Mouse (Mus musculus): ENCODE data around the gene Spag9. TPM values are rescaled to one million over a fixed set of nuclear protein-coding genes. Genes with fewer than 3 reads are reported as not detected.
A peak's percentile ranks its signal among the peaks of the same experiment; 100 is the strongest.
"Not testable (repeated sequence)": the region's sequence is repeated elsewhere in the genome, so short reads cannot be mapped to it uniquely, and the experiment has no call there.

Spag9 gene
- polyA plus RNA-seq, 1 experiment from 2014 or later: 89.3 TPM

DNA sequence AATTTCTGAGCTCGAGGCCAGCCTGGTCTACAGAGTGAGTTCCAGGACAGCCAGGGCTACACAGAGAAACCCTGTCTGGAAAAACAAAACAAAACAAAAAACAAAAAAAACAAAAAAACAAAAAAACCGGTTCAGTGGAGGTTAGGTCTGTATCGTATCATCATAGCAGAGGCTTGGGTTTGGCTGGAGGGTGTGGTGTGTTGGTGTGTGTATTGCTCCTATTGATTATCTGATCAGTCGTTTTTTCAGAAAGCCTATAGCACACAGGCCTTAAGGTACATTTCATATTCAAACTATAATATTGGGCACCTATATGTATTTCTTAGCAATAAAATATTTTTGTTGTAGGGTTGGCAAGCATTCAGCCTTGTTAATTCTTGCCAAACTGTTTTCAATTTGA, 36.2 kb downstream of the Spag9 start:
- 83% methylated on average over 4 of the region's 4 CpGs for WGBS
- H3K9ac ChIP-seq: no peak overlapping the region
- no peak overlapping the region for H3K4me2 ChIP-seq
- no peaks in the 10 kb centered on the region for H3K27me3 ChIP-seq
- no peaks in the 10 kb centered on the region for H3K9me3 ChIP-seq (replicated peaks)
- no peaks in the 10 kb centered on the region for H3K36me3 ChIP-seq (ENCODE audit: poor library complexity, severe bottlenecking)
- no peak overlapping the region for H3K27ac ChIP-seq
- ATAC-seq: no peak
- no peaks in the 10 kb centered on the region for H3K4me1 ChIP-seq
- no peak overlapping the region for H3K4me3 ChIP-seq

DNA sequence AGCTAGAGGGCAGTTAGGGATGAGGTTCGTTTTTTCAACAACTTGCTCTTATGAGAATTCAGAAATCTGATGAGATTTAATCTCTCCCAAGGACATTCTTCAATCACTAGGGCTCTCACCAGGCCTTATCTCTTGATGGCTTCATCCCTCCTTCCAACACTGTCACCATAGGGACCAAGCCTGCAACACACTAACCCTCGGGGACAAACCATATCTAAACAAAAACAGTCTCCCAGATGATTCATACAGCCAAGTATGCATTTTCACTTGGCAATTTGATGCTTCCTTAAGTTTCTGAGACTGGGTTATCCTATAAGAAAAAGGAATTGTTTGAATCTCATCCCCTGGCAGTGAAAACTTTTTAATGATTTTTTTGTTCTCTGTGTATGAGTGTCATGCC, 37.1 kb downstream of the Spag9 start:
- 72% methylated on average over 2 of the region's 2 CpGs for WGBS
- H3K9me3 ChIP-seq (replicated peaks): no peaks in the 10 kb centered on the region
- ATAC-seq: no peak

GRCm38 (mm10) chr11:94035974-94036373, 40.1 kb downstream of the Spag9 start:
- no peak overlapping the region; the same call in 1 of the 2 replicates for H3K27ac ChIP-seq
- peak; percentile 41; the same call in 1 of the 2 replicates for ATAC-seq
- H3K27me3 ChIP-seq: no peaks in the 10 kb centered on the region
- H3K9me3 ChIP-seq (replicated peaks): no peaks in the 10 kb centered on the region
- peaks cover 7% of the 10 kb centered on the region; the same call in 1 of the 2 replicates for H3K4me1 ChIP-seq
- no peaks in the 10 kb centered on the region for H3K36me3 ChIP-seq (ENCODE audit: poor library complexity, severe bottlenecking)
- H3K4me3 ChIP-seq: no peak overlapping the region
- no peak overlapping the region for H3K9ac ChIP-seq
- H3K4me2 ChIP-seq: no peak overlapping the region
- 34% methylated on average over 2 of the region's 2 CpGs for WGBS

More for the DNA sequence above, 37.1 kb downstream of the Spag9 start:
- Histone ChIP-seq H3K4me2 (no peak overlapping the region), H3K4me3 (no peak overlapping the region), H3K36me3 (ENCODE audit: poor library complexity, severe bottlenecking) (no peaks in the 10 kb centered on the region), H3K4me1 (no peaks in the 10 kb centered on the region), H3K9ac (no peak overlapping the region), H3K27ac (no peak overlapping the region), H3K27me3 (no peaks in the 10 kb centered on the region)

DNA sequence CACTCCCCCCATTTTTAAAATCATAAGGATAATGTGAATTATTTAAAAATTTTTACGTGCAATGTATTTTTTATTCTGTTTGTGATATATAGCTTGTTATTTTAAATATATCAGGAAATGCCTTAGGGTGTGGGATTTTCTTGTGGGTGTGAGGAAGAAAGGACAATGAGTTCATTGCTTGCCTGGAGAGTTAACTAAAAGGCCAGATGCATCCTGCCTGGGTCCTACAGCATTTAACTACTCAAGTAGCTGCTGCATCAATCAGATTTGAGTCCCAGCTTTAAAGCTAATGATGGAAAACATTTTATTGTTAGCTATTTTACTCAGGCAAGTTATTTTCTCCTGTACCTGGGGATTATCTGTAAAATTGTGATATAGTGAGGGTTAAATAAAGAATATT, 45.6 kb downstream of the Spag9 start:
- peaks cover 21% of the 10 kb centered on the region for H3K4me1 ChIP-seq
- 0 out of 2 replicates have a peak overlapping the region, but pooled peaks have one; percentile 62 for H3K27ac ChIP-seq
- no peaks in the 10 kb centered on the region for H3K36me3 ChIP-seq (ENCODE audit: poor library complexity, severe bottlenecking)
- no peaks in the 10 kb centered on the region for H3K9me3 ChIP-seq (replicated peaks)
- H3K4me3 ChIP-seq: no peak overlapping the region
- no peak overlapping the region for H3K4me2 ChIP-seq
- no peak overlapping the region for H3K9ac ChIP-seq
- H3K27me3 ChIP-seq: no peaks in the 10 kb centered on the region
- no peak for ATAC-seq
- WGBS: 91% methylated on average over 1 of the region's 1 CpGs

DNA sequence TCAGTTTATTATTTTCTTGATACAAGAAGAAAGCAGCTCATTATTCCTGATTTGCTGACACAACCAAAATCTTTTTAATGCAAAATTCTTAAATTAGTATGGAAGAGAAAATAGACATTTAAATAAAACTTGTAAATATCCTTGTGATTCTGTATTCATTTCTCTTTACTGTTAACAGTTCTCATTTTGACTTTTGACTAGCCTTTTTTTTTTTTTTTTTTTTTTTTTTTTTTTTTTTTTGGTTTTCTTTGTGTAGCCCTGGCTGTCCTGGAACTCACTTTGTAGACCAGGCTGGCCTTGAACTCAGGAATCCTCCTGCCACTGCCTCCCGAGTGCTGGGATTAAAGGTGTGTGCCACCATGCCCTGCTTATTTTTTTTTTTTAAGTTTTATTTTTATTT, 46.4 kb downstream of the Spag9 start:
- not testable (repeated sequence) for H3K27me3 ChIP-seq; ATAC-seq; H3K36me3 ChIP-seq (ENCODE audit: poor library complexity, severe bottlenecking); H3K27ac ChIP-seq; H3K4me2 ChIP-seq; H3K4me3 ChIP-seq; H3K9ac ChIP-seq; H3K9me3 ChIP-seq (replicated peaks)
- peaks cover 29% of the 10 kb centered on the region for H3K4me1 ChIP-seq
- WGBS: 74% methylated on average over 1 of the region's 1 CpGs

DNA sequence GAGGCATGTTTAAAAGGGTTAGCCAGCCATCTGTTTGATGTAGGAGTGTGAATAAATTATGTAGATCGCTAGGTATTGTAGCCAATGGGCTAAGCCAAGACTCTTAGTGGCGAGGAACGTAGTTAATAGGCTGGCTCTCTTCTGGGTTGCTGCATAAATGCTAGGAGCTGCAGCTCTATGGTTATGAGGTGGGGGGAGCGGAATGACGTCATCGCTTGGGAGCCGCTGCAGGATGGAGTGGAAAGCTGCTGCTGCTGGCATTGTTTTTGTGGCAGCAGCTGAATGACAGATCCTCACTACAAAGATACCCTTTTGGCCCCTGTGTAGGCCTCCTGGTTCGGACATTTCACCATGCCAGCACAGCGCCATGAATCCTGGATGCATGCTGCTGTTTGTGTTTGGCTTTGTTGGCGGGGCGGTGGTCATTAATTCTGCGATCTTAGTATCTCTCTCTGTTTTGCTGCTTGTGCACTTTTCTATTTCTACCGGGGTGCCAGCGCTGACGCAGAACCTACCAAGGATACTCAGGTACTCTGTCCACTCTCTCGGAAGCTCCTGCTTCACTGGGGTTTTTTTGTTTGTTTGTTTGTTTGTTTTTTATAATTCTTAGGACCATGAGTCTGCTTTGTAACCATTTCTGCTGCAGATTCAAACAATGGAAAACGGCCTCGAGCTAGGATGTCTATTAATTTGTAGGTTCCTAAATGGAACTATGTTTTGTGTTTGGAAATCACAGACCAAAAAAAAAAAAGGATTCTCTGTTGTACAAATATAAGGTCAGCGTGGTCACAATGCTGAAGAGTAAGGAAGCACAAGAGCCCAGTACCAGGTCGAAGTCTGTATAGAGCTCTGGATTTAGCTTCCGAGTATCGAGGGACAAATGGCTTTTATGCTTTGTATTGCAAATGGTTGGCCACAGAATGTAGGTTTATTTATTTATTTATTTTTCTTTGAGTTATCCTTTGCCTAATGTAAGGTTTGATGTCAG, 48.4 kb downstream of the Spag9 start:
- peak; percentile 100 for ATAC-seq
- Histone ChIP-seq H3K27me3 (no peaks in the 10 kb centered on the region), H3K36me3 (ENCODE audit: poor library complexity, severe bottlenecking) (peaks cover 12% of the 10 kb centered on the region), H3K27ac (peak overlapping the region; percentile 99), H3K9ac (peak overlapping the region; percentile 84), H3K4me3 (peak overlapping the region; percentile 68), H3K4me2 (peak overlapping the region; percentile 73), H3K9me3 (replicated peaks) (no peaks in the 10 kb centered on the region), H3K4me1 (peaks cover 38% of the 10 kb centered on the region)
- WGBS: under 1% methylated on average over 22 of the region's 22 CpGs

DNA sequence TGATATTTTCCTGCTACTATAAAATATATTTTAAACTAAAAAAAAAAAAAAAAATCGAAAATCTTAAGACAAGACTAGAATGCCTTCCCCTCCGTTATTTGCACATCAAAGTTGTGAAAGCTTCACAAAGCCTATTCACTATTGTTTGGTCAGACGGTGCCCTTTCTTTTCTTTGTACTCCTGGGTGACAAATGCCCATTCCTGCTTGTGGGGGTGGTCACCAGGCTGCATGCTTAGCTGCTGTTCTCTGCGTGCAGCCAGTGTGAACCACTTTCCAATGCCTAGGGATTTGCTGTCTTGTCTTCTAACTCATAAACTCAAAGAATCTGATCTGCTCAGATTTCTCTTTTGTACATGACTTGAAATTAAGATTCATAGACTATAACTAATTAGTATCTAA, 49.1 kb downstream of the Spag9 start:
- 0% methylated on average over 4 of the region's 4 CpGs for WGBS
- Histone ChIP-seq H3K4me2 (peak overlapping the region; percentile 73), H3K27ac (peak overlapping the region; percentile 99), H3K36me3 (ENCODE audit: poor library complexity, severe bottlenecking) (peaks cover 17% of the 10 kb centered on the region), H3K27me3 (no peaks in the 10 kb centered on the region), H3K4me3 (peak overlapping the region; percentile 68), H3K9ac (peak overlapping the region; percentile 84), H3K9me3 (replicated peaks) (no peaks in the 10 kb centered on the region), H3K4me1 (peaks cover 43% of the 10 kb centered on the region)
- ATAC-seq: peak; percentile 43; the same call in 1 of the 2 replicates

DNA sequence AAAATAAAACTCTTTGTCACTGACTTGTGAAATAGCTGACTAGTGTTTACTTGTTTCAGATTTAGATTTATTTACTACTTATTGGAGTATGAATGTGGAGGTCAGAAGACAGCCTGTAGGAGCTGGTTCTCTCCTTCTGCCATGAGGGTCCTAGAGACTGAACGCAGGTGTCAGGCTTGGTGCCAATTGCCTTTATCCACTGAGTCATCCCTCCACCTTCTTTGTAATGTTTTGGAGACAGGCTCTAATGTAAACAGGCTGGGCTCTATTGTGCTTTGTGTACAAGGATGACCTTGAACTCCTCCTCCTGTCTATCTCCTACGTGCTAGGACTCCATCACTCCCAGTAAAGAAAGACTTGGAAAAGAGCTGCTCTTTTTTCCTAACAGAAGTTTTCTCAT, 51.4 kb downstream of the Spag9 start:
- Histone ChIP-seq H3K4me2 (peak overlapping the region; percentile 73), H3K27ac (peak overlapping the region; percentile 57; the same call in 1 of the 2 replicates), H3K9me3 (replicated peaks) (no peaks in the 10 kb centered on the region), H3K4me3 (peak overlapping the region; percentile 68), H3K9ac (peak overlapping the region; percentile 59), H3K4me1 (peaks cover 26% of the 10 kb centered on the region), H3K27me3 (no peaks in the 10 kb centered on the region), H3K36me3 (ENCODE audit: poor library complexity, severe bottlenecking) (peaks cover 36% of the 10 kb centered on the region)
- no peak for ATAC-seq
- 21% methylated on average over 2 of the region's 2 CpGs for WGBS

DNA sequence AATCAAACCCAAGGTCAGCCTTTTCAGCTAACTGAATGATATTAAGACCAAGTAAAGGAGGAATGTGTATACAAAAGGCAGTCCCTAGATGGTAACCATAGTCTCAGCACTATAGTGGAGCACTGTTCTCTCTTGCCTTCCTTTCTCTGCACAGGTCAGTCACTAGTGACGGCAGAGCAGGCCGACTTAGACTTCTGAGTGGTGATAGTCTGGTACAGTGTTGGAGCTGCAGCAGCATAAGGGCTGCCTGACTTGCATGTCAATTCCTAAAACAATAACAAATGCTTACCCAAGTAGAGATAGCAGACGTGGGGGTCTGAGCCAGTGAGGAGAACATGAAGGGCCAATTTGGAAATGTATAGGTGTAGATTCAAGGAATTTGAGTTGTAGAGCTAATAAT, 58.3 kb downstream of the Spag9 start:
- WGBS: 62% methylated on average over 3 of the region's 3 CpGs
- peak; percentile 43; the same call in 1 of the 2 replicates for ATAC-seq
- Histone ChIP-seq H3K9ac (no peak overlapping the region), H3K4me1 (peaks cover 43% of the 10 kb centered on the region), H3K27me3 (no peaks in the 10 kb centered on the region), H3K4me2 (peak overlapping the region; percentile 2; the same call in 1 of the 2 replicates), H3K36me3 (ENCODE audit: poor library complexity, severe bottlenecking) (peaks cover 65% of the 10 kb centered on the region), H3K27ac (peak overlapping the region; percentile 77), H3K9me3 (replicated peaks) (no peaks in the 10 kb centered on the region), H3K4me3 (no peak overlapping the region)

GRCm38 (mm10) chr11:94054901-94055300, 59.0 kb downstream of the Spag9 start:
- peak overlapping the region; percentile 77; the same call in 1 of the 2 replicates for H3K27ac ChIP-seq
- ATAC-seq: no peak
- H3K9me3 ChIP-seq (replicated peaks): no peaks in the 10 kb centered on the region
- H3K27me3 ChIP-seq: no peaks in the 10 kb centered on the region
- H3K4me3 ChIP-seq: no peak overlapping the region
- H3K9ac ChIP-seq: no peak overlapping the region
- 56% methylated on average over 3 of the region's 3 CpGs for WGBS
- H3K4me1 ChIP-seq: peaks cover 39% of the 10 kb centered on the region
- peaks cover 65% of the 10 kb centered on the region for H3K36me3 ChIP-seq (ENCODE audit: poor library complexity, severe bottlenecking)
- 0 out of 2 replicates have a peak overlapping the region, but pooled peaks have one; percentile 2 for H3K4me2 ChIP-seq

GRCm38 (mm10) chr11:94063941-94064340, 68.0 kb downstream of the Spag9 start:
- Histone ChIP-seq H3K9me3 (replicated peaks) (no peaks in the 10 kb centered on the region), H3K27ac (no peak overlapping the region), H3K9ac (no peak overlapping the region), H3K27me3 (no peaks in the 10 kb centered on the region), H3K4me3 (no peak overlapping the region), H3K4me1 (no peaks in the 10 kb centered on the region), H3K36me3 (ENCODE audit: poor library complexity, severe bottlenecking) (peaks cover 74% of the 10 kb centered on the region), H3K4me2 (no peak overlapping the region)
- no peak for ATAC-seq
- 95% methylated on average over 5 of the region's 5 CpGs for WGBS

GRCm38 (mm10) chr11:94070455-94070854, 74.6 kb downstream of the Spag9 start:
- WGBS: 78% methylated on average over 2 of the region's 2 CpGs
- Histone ChIP-seq H3K27me3 (no peaks in the 10 kb centered on the region), H3K9ac (no peak overlapping the region), H3K4me1 (no peaks in the 10 kb centered on the region), H3K4me2 (no peak overlapping the region), H3K27ac (peak overlapping the region; percentile 51; the same call in 1 of the 2 replicates), H3K4me3 (no peak overlapping the region), H3K9me3 (replicated peaks) (no peaks in the 10 kb centered on the region), H3K36me3 (ENCODE audit: poor library complexity, severe bottlenecking) (peaks cover 72% of the 10 kb centered on the region)
- ATAC-seq: no peak

All from forebrain, embryonic 13.5 days (tissue).